Mouse (Mus musculus): ENCODE measurements around the gene Gm21969.

DNA sequence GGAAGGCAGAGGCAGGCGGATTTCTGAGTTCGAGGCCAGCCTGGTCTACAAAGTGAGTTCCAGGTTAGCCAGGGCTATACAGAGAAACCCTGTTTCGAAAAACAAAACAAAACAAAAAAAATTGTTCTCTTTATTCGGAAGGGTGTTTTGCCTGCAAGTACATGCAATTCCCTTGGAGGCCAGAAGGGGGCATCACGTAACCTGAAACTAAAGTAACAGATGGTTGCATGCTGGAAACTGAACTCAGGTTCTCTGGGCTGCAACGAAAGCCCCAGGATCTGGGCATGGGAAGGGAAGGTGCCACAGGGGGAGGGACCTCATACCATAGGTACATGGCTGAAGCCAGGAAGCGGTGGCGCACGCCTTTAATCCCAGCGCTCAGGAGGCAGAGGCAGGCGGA, 100.5 kb downstream of the Gm21969 start:
- TF ChIP-seq CTCF (IDR thresholded peaks at IDR 0.05; ENCODE audit: control insufficient read depth, insufficient read depth, low read length) (peak; percentile 9; the same call in 1 of the 2 replicates), POLR2A (IDR thresholded peaks at IDR 0.05; ENCODE audit: borderline replicate concordance, control insufficient read depth, low read depth, low read length) (no peak)

Data from bone marrow, adult 2 months (tissue).